Mouse (Mus musculus): ENCODE measurements around the gene Anapc16. TPM values are rescaled to one million over a fixed set of nuclear protein-coding genes. Genes with fewer than 3 reads are reported as not detected.

Gene Anapc16
- polyA plus RNA-seq, 1 experiment from 2014 or later: 128 TPM

- Histone ChIP-seq H3K4me2 (no peak overlapping the region), H3K27me3 (no peaks in the 10 kb centered on the region), H3K9me3 (no peaks in the 10 kb centered on the region), H3K36me3 (0 out of 2 replicates have a peak, but pooled peaks cover 5% of the 10 kb centered on the region), H3K4me1 (peaks cover 40% of the 10 kb centered on the region), H3K27ac (peak overlapping the region; percentile 96), H3K9ac (no peak overlapping the region), H3K4me3 (no peak overlapping the region)
- 54% methylated on average over 7 of the region's 7 CpGs for WGBS
- no peak for ATAC-seq (ENCODE audit: insufficient number of reproducible peaks, insufficient read depth, low FRiP score, low TSS enrichment, low read depth)
Observed at GRCm38 (mm10) chr10:59947296-59948073, 55.5 kb downstream of the Anapc16 start.

DNA sequence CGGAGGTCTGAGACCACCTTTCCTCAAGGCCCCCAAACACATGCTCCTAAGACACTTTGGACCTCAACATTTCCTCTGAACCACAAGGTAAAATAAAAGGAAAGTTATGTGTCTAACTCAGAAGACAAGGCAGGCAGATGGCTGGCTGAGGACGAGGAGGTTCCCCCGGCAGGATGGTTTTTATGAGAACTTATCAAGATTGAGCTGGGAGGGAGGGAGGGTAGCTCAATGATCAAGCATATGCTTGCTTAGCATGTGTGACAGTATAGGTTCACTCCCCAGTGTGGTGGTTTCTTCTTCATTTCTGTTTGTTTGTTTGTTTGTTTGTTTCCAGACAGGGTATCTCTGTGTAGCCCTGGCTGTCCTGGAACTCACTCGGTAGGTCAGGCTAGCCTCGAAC, 56.6 kb downstream of the Anapc16 start:
- Histone ChIP-seq H3K4me3 (no peak overlapping the region), H3K4me2 (no peak overlapping the region), H3K27me3 (no peaks in the 10 kb centered on the region), H3K4me1 (peaks cover 43% of the 10 kb centered on the region), H3K27ac (no peak overlapping the region), H3K9ac (no peak overlapping the region), H3K36me3 (0 out of 2 replicates have a peak, but pooled peaks cover 5% of the 10 kb centered on the region), H3K9me3 (no peaks in the 10 kb centered on the region)
- WGBS: 87% methylated on average over 5 of the region's 5 CpGs
- no peak for ATAC-seq (ENCODE audit: insufficient number of reproducible peaks, insufficient read depth, low FRiP score, low TSS enrichment, low read depth)

DNA sequence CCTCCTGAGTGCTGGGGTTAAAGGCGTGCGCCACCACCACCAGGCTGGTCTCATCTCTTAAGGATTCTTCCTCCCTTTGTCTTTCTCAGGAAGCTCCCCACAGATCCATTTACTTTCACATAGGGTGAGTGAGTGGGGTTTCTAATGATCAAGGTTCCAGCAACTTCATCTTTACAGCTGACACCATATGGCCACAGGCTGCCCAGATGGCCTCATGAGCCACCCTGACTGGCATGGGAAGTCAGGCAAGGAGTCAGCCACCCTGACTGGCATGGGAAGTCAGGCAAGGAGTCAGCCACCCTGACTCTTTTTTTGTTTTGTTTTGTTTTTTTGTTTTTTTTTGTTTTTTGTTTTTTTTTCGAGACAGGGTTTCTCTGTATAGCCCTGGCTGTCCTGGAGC, 57.5 kb downstream of the Anapc16 start:
- H3K9me3 ChIP-seq: no peaks in the 10 kb centered on the region
- WGBS: 85% methylated on average over 3 of the region's 3 CpGs
- no peak overlapping the region for H3K27ac ChIP-seq
- no peak overlapping the region for H3K4me2 ChIP-seq
- ATAC-seq (ENCODE audit: insufficient number of reproducible peaks, insufficient read depth, low FRiP score, low TSS enrichment, low read depth): no peak
- H3K27me3 ChIP-seq: no peaks in the 10 kb centered on the region
- H3K36me3 ChIP-seq: 0 out of 2 replicates have a peak, but pooled peaks cover 5% of the 10 kb centered on the region
- H3K4me1 ChIP-seq: peaks cover 43% of the 10 kb centered on the region
- no peak overlapping the region for H3K4me3 ChIP-seq
- H3K9ac ChIP-seq: no peak overlapping the region

- Histone ChIP-seq H3K27ac (peak overlapping the region; percentile 85), H3K9me3 (no peaks in the 10 kb centered on the region), H3K27me3 (no peaks in the 10 kb centered on the region), H3K4me1 (peaks cover 25% of the 10 kb centered on the region), H3K4me2 (peak overlapping the region; percentile 62), H3K36me3 (no peaks in the 10 kb centered on the region), H3K4me3 (peak overlapping the region; percentile 30), H3K9ac (peak overlapping the region; percentile 65)
- WGBS: 37% methylated on average over 13 of the region's 13 CpGs
- peak; percentile 50 for ATAC-seq (ENCODE audit: insufficient number of reproducible peaks, insufficient read depth, low FRiP score, low TSS enrichment, low read depth)
Observed at GRCm38 (mm10) chr10:59943421-59943989, 59.4 kb downstream of the Anapc16 start.

DNA sequence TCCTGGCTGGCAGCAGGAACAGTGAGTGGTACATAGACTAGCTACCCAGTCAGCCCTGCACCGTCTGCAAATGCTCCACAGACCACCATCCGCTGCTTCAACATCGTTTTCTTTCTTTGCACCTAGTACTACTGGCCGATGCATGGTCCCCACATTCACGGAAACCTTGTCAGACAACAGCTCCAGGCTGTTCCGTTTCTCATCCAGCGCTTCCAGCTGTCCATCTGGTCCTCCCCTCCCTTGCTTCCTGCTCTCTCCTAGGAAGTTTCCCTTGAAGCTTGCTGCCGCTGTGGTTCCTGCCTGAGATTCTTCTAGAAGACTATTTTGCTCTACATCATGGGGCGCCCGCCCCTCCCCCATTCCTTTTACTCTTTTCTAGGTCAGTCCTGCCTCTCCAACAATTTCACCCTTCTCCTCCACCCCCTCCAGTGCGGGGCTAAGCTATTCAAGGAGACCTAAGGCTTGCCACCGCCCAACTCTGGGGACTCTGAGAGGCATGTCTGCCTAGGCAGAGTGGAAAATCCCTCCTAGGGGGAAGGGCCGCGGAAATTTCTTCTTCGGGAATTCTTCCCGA, 60.0 kb downstream of the Anapc16 start:
- H3K36me3 ChIP-seq: no peaks in the 10 kb centered on the region
- peaks cover 20% of the 10 kb centered on the region for H3K4me1 ChIP-seq
- peak overlapping the region; percentile 85 for H3K27ac ChIP-seq
- H3K27me3 ChIP-seq: no peaks in the 10 kb centered on the region
- peak; percentile 72 for ATAC-seq (ENCODE audit: insufficient number of reproducible peaks, insufficient read depth, low FRiP score, low TSS enrichment, low read depth)
- peak overlapping the region; percentile 65 for H3K9ac ChIP-seq
- 2% methylated on average over 16 of the region's 16 CpGs for WGBS
- peak overlapping the region; percentile 30 for H3K4me3 ChIP-seq
- H3K9me3 ChIP-seq: no peaks in the 10 kb centered on the region
- H3K4me2 ChIP-seq: peak overlapping the region; percentile 62

DNA sequence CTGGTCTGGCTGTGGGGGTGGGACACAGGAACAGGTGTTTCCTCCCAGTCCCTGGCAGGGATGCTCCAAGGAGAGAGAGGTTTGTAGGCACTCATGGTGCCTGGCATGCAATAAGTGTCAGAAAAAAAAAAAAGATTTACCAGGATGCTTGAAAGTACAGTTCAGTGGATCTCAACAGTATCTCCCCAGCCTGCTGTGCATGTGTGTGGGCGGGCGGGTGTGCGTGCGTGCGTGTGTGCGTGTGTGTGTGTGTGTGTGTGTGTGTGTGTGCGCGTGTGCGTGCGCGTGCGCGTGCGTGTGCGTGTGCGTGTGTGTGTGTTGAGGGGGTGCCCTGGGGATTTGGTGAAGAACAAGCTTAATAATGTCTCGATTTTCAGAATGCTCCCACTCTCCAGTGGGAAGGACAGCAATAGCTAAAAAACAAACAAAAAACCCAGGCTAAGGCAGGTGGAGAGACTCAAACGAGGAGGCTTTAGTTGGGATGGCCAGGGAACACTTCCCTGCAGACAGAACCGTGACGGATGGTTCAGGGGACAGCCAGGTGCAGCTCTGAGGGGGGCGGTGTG, 60.6 kb downstream of the Anapc16 start:
- Histone ChIP-seq H3K4me1 (peaks cover 20% of the 10 kb centered on the region), H3K36me3 (no peaks in the 10 kb centered on the region), H3K9ac (peak overlapping the region; percentile 65), H3K4me2 (peak overlapping the region; percentile 62), H3K9me3 (no peaks in the 10 kb centered on the region), H3K27me3 (no peaks in the 10 kb centered on the region), H3K27ac (peak overlapping the region; percentile 85), H3K4me3 (peak overlapping the region; percentile 30)
- ATAC-seq (ENCODE audit: insufficient number of reproducible peaks, insufficient read depth, low FRiP score, low TSS enrichment, low read depth): 0 out of 2 replicates have a peak, but pooled peaks have one; percentile 40
- WGBS: 43% methylated on average over 21 of the region's 21 CpGs

- Histone ChIP-seq H3K27me3 (no peaks in the 10 kb centered on the region), H3K4me2 (no peak overlapping the region), H3K4me1 (peaks cover 25% of the 10 kb centered on the region), H3K27ac (no peak overlapping the region), H3K4me3 (no peak overlapping the region), H3K9me3 (no peaks in the 10 kb centered on the region), H3K36me3 (no peaks in the 10 kb centered on the region), H3K9ac (no peak overlapping the region)
- 45% methylated on average over 1 of the region's 1 CpGs for WGBS
- ATAC-seq (ENCODE audit: insufficient number of reproducible peaks, insufficient read depth, low FRiP score, low TSS enrichment, low read depth): no peak
Observed at GRCm38 (mm10) chr10:59939081-59939480, 63.9 kb downstream of the Anapc16 start.

DNA sequence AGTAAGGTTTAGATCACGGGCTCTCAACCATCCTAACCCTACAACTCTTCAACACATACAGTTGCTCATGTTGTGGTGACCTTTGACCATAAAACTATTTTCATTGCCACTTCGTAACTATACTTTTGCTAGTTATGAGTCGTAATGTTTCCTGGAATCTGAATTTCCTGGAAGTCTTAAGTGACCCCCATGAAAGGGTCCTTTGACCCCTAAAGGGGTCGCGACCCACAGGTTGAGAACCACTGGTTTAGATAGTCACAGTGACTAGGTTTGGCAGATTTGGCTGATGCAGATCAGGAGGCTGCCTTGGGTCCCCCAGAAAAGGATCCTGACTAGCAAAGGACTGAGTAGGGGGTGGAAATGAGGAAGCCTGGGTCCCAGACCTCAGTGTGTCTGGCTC, 64.3 kb downstream of the Anapc16 start:
- H3K4me1 ChIP-seq: peaks cover 22% of the 10 kb centered on the region
- no peaks in the 10 kb centered on the region for H3K27me3 ChIP-seq
- H3K9me3 ChIP-seq: no peaks in the 10 kb centered on the region
- H3K4me2 ChIP-seq: no peak overlapping the region
- ATAC-seq (ENCODE audit: insufficient number of reproducible peaks, insufficient read depth, low FRiP score, low TSS enrichment, low read depth): no peak
- H3K36me3 ChIP-seq: no peaks in the 10 kb centered on the region
- WGBS: 79% methylated on average over 5 of the region's 5 CpGs
- no peak overlapping the region for H3K4me3 ChIP-seq
- no peak overlapping the region for H3K9ac ChIP-seq
- no peak overlapping the region for H3K27ac ChIP-seq

Other genes starting within 250 kb of the Anapc16 start
- gene Dnajb12, start 123.6 kb downstream of the Anapc16 start, polyA plus RNA-seq (2015; fragmentation: Nextera tagmentation; extraction: Ambion mirVana): 20.5 and 20.7 TPM in 2 replicates
- 86.5 and 93.1 TPM in 2 replicates for gene Ddit4, start 51.3 kb downstream of the Anapc16 start, polyA plus RNA-seq (2015; fragmentation: Nextera tagmentation; extraction: Ambion mirVana)
- 48.3 and 50.3 TPM in 2 replicates for gene Ascc1, start 330 bp downstream of the Anapc16 start, polyA plus RNA-seq (2015; fragmentation: Nextera tagmentation; extraction: Ambion mirVana)
- gene Spock2, start 103.1 kb upstream of the Anapc16 start, polyA plus RNA-seq (2015; fragmentation: Nextera tagmentation; extraction: Ambion mirVana): 7.2 and 7.3 TPM in 2 replicates
- 2.3 and 2.7 TPM in 2 replicates for gene Chst3, start 216.1 kb upstream of the Anapc16 start, polyA plus RNA-seq (2015; fragmentation: Nextera tagmentation; extraction: Ambion mirVana)

Data from embryonic facial prominence, embryonic 13.5 days (tissue).